ENCODE assay signal across 8 mouse cellular contexts in genomic region chr5:31576539-31576975, GRCm38 (mm10). TPM values are rescaled to one million over a fixed set of nuclear protein-coding genes. Genes with fewer than 3 reads are reported as not detected.
A peak's percentile ranks its signal among the peaks of the same experiment; 100 is the strongest.
DNase-seq lines count a peak whose midpoint lies in the region; ATAC-seq and TF ChIP-seq lines count a peak whose summit lies in the region.
"Had no signal": no experiment of that assay in that cellular context is flagged by ENCODE, and none has a peak within 500 bp of the region (broad histone marks: within the 10 kb centered on the region; RNA-seq: fewer than 3 reads in every experiment).

No protein-coding gene starts in this region.

- peak; percentile 36 for DNase-seq in lung, postnatal 36 days
- no peak for DNase-seq in lung, postnatal 14 days
- peak; percentile 79 for DNase-seq in adrenal gland, adult 8-10 months
- no peak for DNase-seq in midbrain, postnatal 0 days (ENCODE audit: low spot score)
- DNase-seq: cerebellum, adult 9-10 months had no signal

- H3K27ac ChIP-seq in kidney, embryonic 15.5 days, result peak overlapping the region; percentile 80
- H3K27ac ChIP-seq in stomach, embryonic 15.5 days, result no peak overlapping the region
- no peak overlapping the region for H3K27ac ChIP-seq in neural tube, embryonic 15.5 days (replicated peaks)
- H3K27ac ChIP-seq in midbrain, postnatal 0 days (ENCODE audit: low read depth, low read length), result no peak overlapping the region

- no peak for TF ChIP-seq CTCF in midbrain, postnatal 0 days (IDR thresholded peaks at IDR 0.05)

- peak; percentile 74 for ATAC-seq in kidney, embryonic 15.5 days (replicated peaks; ENCODE audit: low FRiP score)
- 0 out of 2 replicates have a peak, but pooled peaks have one; percentile 63 for ATAC-seq in stomach, embryonic 15.5 days (ENCODE audit: insufficient read depth, low FRiP score, low read depth)
- ATAC-seq in neural tube, embryonic 15.5 days (ENCODE audit: low FRiP score), result no peak
- no peak for ATAC-seq in midbrain, postnatal 0 days (ENCODE audit: low FRiP score)

- no peak overlapping the region for H3K4me2 ChIP-seq in kidney, embryonic 15.5 days
- no peak overlapping the region for H3K4me2 ChIP-seq in stomach, embryonic 15.5 days
- no peak overlapping the region for H3K4me2 ChIP-seq in neural tube, embryonic 15.5 days
- H3K4me2 ChIP-seq in midbrain, postnatal 0 days (ENCODE audit: low read depth, low read length, poor library complexity, severe bottlenecking), result no peak overlapping the region

- H3K4me3 ChIP-seq in kidney, embryonic 15.5 days (replicated peaks), result no peak overlapping the region
- H3K4me3 ChIP-seq in stomach, embryonic 15.5 days (replicated peaks), result no peak overlapping the region
- H3K4me3 ChIP-seq in neural tube, embryonic 15.5 days (replicated peaks), result no peak overlapping the region
- no peak overlapping the region for H3K4me3 ChIP-seq in midbrain, postnatal 0 days (ENCODE audit: low read depth, low read length)

- no peak overlapping the region for H3K9ac ChIP-seq in kidney, embryonic 15.5 days
- H3K9ac ChIP-seq in stomach, embryonic 15.5 days, result no peak overlapping the region
- H3K9ac ChIP-seq in neural tube, embryonic 15.5 days (replicated peaks), result no peak overlapping the region
- no peak overlapping the region for H3K9ac ChIP-seq in midbrain, postnatal 0 days (replicated peaks; ENCODE audit: low read length, poor library complexity, severe bottlenecking)

- H3K27me3 ChIP-seq in kidney, embryonic 15.5 days, result no peaks in the 10 kb centered on the region
- no peaks in the 10 kb centered on the region for H3K27me3 ChIP-seq in stomach, embryonic 15.5 days (replicated peaks)
- H3K27me3 ChIP-seq in neural tube, embryonic 15.5 days (replicated peaks), result no peaks in the 10 kb centered on the region
- H3K27me3 ChIP-seq in midbrain, postnatal 0 days (ENCODE audit: insufficient read depth, low read length), result no peaks in the 10 kb centered on the region

- H3K36me3 ChIP-seq in kidney, embryonic 15.5 days, result no peaks in the 10 kb centered on the region
- no peaks in the 10 kb centered on the region for H3K36me3 ChIP-seq in stomach, embryonic 15.5 days
- no peaks in the 10 kb centered on the region for H3K36me3 ChIP-seq in neural tube, embryonic 15.5 days
- no peaks in the 10 kb centered on the region for H3K36me3 ChIP-seq in midbrain, postnatal 0 days (ENCODE audit: insufficient read depth, low read length)

- WGBS in kidney, embryonic 15.5 days, result 40% methylated on average over 7 of the region's 7 CpGs
- 65% methylated on average over 7 of the region's 7 CpGs for WGBS in stomach, embryonic 15.5 days
- WGBS in neural tube, embryonic 15.5 days, result 69% methylated on average over 5 of the region's 7 CpGs
- 87% methylated on average over 7 of the region's 7 CpGs for WGBS in midbrain, postnatal 0 days

- H3K4me1 ChIP-seq in kidney, embryonic 15.5 days, result peaks cover 15% of the 10 kb centered on the region
- 0 out of 2 replicates have a peak, but pooled peaks cover 2% of the 10 kb centered on the region for H3K4me1 ChIP-seq in stomach, embryonic 15.5 days
- H3K4me1 ChIP-seq in neural tube, embryonic 15.5 days, result peaks cover under 1% of the 10 kb centered on the region; the same call in 1 of the 2 replicates
- no peaks in the 10 kb centered on the region for H3K4me1 ChIP-seq in midbrain, postnatal 0 days (ENCODE audit: insufficient read depth, low read length)

- H3K9me3 ChIP-seq in kidney, embryonic 15.5 days (replicated peaks), result no peaks in the 10 kb centered on the region
- no peaks in the 10 kb centered on the region for H3K9me3 ChIP-seq in stomach, embryonic 15.5 days
- no peaks in the 10 kb centered on the region for H3K9me3 ChIP-seq in neural tube, embryonic 15.5 days (replicated peaks)
- H3K9me3 ChIP-seq in midbrain, postnatal 0 days (ENCODE audit: low read length), result no peaks in the 10 kb centered on the region

RNA-seq across cellular contexts. Expression of gene Mrpl33, which starts 20.2 kb away (rescaled TPM):
- total RNA-seq in adrenal gland, adult 8-10 months (2022), result 100 to 1,000 TPM; 266 to 421 (median 323) TPM
- polyA plus RNA-seq in kidney, embryonic 15.5 days (2015; fragmentation: Nextera tagmentation; extraction: Ambion mirVana), result 272 and 284 TPM in 2 replicates
- polyA plus RNA-seq in stomach, embryonic 15.5 days (2015; fragmentation: Nextera tagmentation; extraction: Ambion mirVana), result 309 and 347 TPM in 2 replicates
- polyA plus RNA-seq in neural tube, embryonic 15.5 days (2015; fragmentation: Nextera tagmentation; extraction: Ambion mirVana), result 227 and 235 TPM in 2 replicates
- 79.9 and 114 TPM in 2 replicates for total RNA-seq in midbrain, postnatal 0 days (2014; rRNA removed)
- polyA plus RNA-seq in midbrain, postnatal 0 days (2015; fragmentation: Nextera tagmentation; extraction: Ambion mirVana), result 283 and 291 TPM in 2 replicates

RNA-seq across cellular contexts. Expression of gene Supt7l, which starts 49.0 kb away (rescaled TPM):
- 10 to 100 TPM; 20.3 to 24.5 (median 22.9) TPM for total RNA-seq in adrenal gland, adult 8-10 months (2022)
- polyA plus RNA-seq in kidney, embryonic 15.5 days (2015; fragmentation: Nextera tagmentation; extraction: Ambion mirVana), result 24.7 and 28.9 TPM in 2 replicates
- polyA plus RNA-seq in stomach, embryonic 15.5 days (2015; fragmentation: Nextera tagmentation; extraction: Ambion mirVana), result 19.7 and 20.1 TPM in 2 replicates
- 25.5 and 26.0 TPM in 2 replicates for polyA plus RNA-seq in neural tube, embryonic 15.5 days (2015; fragmentation: Nextera tagmentation; extraction: Ambion mirVana)
- total RNA-seq in midbrain, postnatal 0 days (2014; rRNA removed), result 25.3 and 25.7 TPM in 2 replicates
- polyA plus RNA-seq in midbrain, postnatal 0 days (2015; fragmentation: Nextera tagmentation; extraction: Ambion mirVana), result 18.1 and 20.4 TPM in 2 replicates

RNA-seq across cellular contexts. Expression of gene Slc4a1ap, which starts 49.8 kb away (rescaled TPM):
- 10 to 100 TPM; 34.9 to 44.1 (median 38.0) TPM for total RNA-seq in adrenal gland, adult 8-10 months (2022)
- 36.7 and 38.9 TPM in 2 replicates for polyA plus RNA-seq in kidney, embryonic 15.5 days (2015; fragmentation: Nextera tagmentation; extraction: Ambion mirVana)
- 26.2 and 29.6 TPM in 2 replicates for polyA plus RNA-seq in stomach, embryonic 15.5 days (2015; fragmentation: Nextera tagmentation; extraction: Ambion mirVana)
- polyA plus RNA-seq in neural tube, embryonic 15.5 days (2015; fragmentation: Nextera tagmentation; extraction: Ambion mirVana), result 32.4 and 38.1 TPM in 2 replicates
- total RNA-seq in midbrain, postnatal 0 days (2014; rRNA removed), result 36.8 and 39.6 TPM in 2 replicates
- 23.3 and 30.1 TPM in 2 replicates for polyA plus RNA-seq in midbrain, postnatal 0 days (2015; fragmentation: Nextera tagmentation; extraction: Ambion mirVana)

Comparison
In these comparisons a context has a peak if more than half of its experiments do, and no peak if none do; other contexts are left out.
1. DNase-seq: peak in lung, postnatal 36 days (single experiment) and adrenal gland, adult 8-10 months (single experiment); none in lung, postnatal 14 days (single experiment) and midbrain, postnatal 0 days (single experiment).
2. ATAC-seq: peak in kidney, embryonic 15.5 days (single experiment) and stomach, embryonic 15.5 days (single experiment); none in neural tube, embryonic 15.5 days (single experiment) and midbrain, postnatal 0 days (single experiment).